In the genomic region with DNA sequence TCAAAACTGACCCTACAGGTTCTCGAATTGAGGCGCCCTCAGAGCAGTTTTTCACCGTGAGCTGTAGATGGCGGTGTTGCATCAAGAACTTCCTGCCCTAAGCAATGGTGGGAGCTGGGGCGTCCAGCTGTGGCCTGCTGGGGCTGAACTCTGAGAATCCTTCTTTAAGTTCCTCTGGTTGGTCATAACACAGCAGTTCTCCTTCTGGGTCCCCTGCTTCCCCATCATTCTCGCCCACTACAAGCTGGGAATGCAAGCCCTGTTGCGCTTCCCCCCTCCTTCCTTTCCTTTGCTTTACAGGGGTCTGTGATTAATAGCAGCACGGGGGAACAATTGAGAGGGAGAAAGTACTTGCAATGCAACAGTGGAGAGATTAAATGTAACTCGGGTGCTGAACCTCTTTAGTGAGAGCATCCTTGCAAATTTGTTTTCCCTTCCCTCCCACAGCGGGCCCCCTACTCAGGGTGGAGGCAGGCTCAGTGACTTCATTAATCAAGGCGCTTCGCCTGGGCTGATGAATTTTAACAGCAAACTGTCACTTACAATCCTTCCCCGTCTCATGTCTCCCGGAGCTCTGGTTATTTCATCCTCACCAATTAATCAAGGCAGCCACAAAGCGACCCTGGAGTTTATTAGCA, we compare ENCODE assay signal across 10 mouse cellular contexts.
DNase-seq lines count a peak whose midpoint lies in the region; ATAC-seq and TF ChIP-seq lines count a peak whose summit lies in the region.
"Had no signal": no experiment of that assay in that cellular context is flagged by ENCODE, and none has a peak within 500 bp of the region (broad histone marks: within the 10 kb centered on the region; RNA-seq: fewer than 3 reads in every experiment).

No protein-coding gene starts in this region.

- H3K4me3 ChIP-seq in heart, embryonic 12.5 days: peak overlapping the region; percentile 19
- no peak overlapping the region for H3K4me3 ChIP-seq in liver, adult 2 months (ENCODE audit: insufficient read depth, low read depth, low read length)
- H3K4me3 ChIP-seq: megakaryocyte, embryonic 14.5 days had no signal

- no peaks in the 10 kb centered on the region for H3K27me3 ChIP-seq in heart, embryonic 12.5 days (replicated peaks)
- no peaks in the 10 kb centered on the region for H3K27me3 ChIP-seq in liver, adult 2 months (ENCODE audit: control insufficient read depth, insufficient read depth, low read length)
- H3K27me3 ChIP-seq: CH12.LX; megakaryocyte, embryonic 14.5 days had no signal

- no peak for TF ChIP-seq POLR2A in liver, adult 2 months (IDR thresholded peaks at IDR 0.05; ENCODE audit: extremely low read depth, insufficient read depth, low read length)

- H3K9me3 ChIP-seq in heart, embryonic 12.5 days (replicated peaks): no peaks in the 10 kb centered on the region
- H3K9me3 ChIP-seq: megakaryocyte, embryonic 14.5 days had no signal

- peak; percentile 39; the same call in 1 of the 2 replicates for ATAC-seq in heart, embryonic 12.5 days (ENCODE audit: insufficient number of reproducible peaks, low FRiP score)
- no peak for ATAC-seq in monocyte, adult 5-6 weeks (replicated peaks; ENCODE audit: insufficient number of reproducible peaks, low FRiP score, low TSS enrichment, poor library complexity, severe bottlenecking)

- H3K4me1 ChIP-seq in heart, embryonic 12.5 days (replicated peaks): 0 out of 2 replicates have a peak, but pooled peaks cover 7% of the 10 kb centered on the region
- no peaks in the 10 kb centered on the region for H3K4me1 ChIP-seq in liver, adult 2 months (ENCODE audit: control insufficient read depth, insufficient read depth, low read length)
- H3K4me1 ChIP-seq: megakaryocyte, embryonic 14.5 days had no signal

- WGBS in heart, embryonic 12.5 days: 6% methylated on average over 15 of the region's 15 CpGs
- WGBS in liver, adult 2 months: 11% methylated on average over 15 of the region's 15 CpGs

- peak overlapping the region; percentile 66 for H3K9ac ChIP-seq in heart, embryonic 12.5 days
- no peak overlapping the region for H3K9ac ChIP-seq in liver, adult 2 months (ENCODE audit: low read depth, low read length)

- no peak overlapping the region for H3K27ac ChIP-seq in heart, embryonic 12.5 days (ENCODE audit: poor library complexity, severe bottlenecking)
- H3K27ac ChIP-seq in liver, adult 2 months (replicated peaks; ENCODE audit: insufficient read depth, low read depth, low read length): no peak overlapping the region

- peak; percentile 28 for TF ChIP-seq CTCF in liver, adult 2 months (IDR thresholded peaks at IDR 0.05; ENCODE audit: low read depth, low read length)

- DNase-seq in gastrocnemius, postnatal 10 days: peak; percentile 27
- DNase-seq in gastrocnemius, adult 8-10 months (ENCODE audit: low spot score in 2 of 2): no peak
- peak; percentile 19 to 31 for DNase-seq in cerebellum, postnatal 36 days
- peak; percentile 75 for DNase-seq in kidney, postnatal 10 days
- peak; percentile 2 for DNase-seq in liver, adult 2 months (ENCODE audit: extremely low read depth, low read depth, low spot score)
- peak; percentile 4 for DNase-seq in ovary, adult 18-20 months (ENCODE audit: low spot score)

- H3K36me3 ChIP-seq in heart, embryonic 12.5 days: no peaks in the 10 kb centered on the region
- H3K36me3 ChIP-seq in liver, adult 2 months (ENCODE audit: control insufficient read depth, insufficient read depth, low read length): no peaks in the 10 kb centered on the region

- no peaks in the 10 kb centered on the region for H3K79me2 ChIP-seq in liver, adult 2 months (ENCODE audit: control insufficient read depth, insufficient read depth, low read length)

- H3K4me2 ChIP-seq in heart, embryonic 12.5 days: peak overlapping the region; percentile 67

Comparison
In these comparisons a context has a peak if more than half of its experiments do, and no peak if none do; other contexts are left out.
1. DNase-seq: peak in gastrocnemius, postnatal 10 days (single experiment), cerebellum, postnatal 36 days (2 of 2), kidney, postnatal 10 days (single experiment), liver, adult 2 months (single experiment) and ovary, adult 18-20 months (single experiment); none in gastrocnemius, adult 8-10 months (0 of 2).